8 mouse cellular contexts compared by ENCODE assay signal in the genomic region with DNA sequence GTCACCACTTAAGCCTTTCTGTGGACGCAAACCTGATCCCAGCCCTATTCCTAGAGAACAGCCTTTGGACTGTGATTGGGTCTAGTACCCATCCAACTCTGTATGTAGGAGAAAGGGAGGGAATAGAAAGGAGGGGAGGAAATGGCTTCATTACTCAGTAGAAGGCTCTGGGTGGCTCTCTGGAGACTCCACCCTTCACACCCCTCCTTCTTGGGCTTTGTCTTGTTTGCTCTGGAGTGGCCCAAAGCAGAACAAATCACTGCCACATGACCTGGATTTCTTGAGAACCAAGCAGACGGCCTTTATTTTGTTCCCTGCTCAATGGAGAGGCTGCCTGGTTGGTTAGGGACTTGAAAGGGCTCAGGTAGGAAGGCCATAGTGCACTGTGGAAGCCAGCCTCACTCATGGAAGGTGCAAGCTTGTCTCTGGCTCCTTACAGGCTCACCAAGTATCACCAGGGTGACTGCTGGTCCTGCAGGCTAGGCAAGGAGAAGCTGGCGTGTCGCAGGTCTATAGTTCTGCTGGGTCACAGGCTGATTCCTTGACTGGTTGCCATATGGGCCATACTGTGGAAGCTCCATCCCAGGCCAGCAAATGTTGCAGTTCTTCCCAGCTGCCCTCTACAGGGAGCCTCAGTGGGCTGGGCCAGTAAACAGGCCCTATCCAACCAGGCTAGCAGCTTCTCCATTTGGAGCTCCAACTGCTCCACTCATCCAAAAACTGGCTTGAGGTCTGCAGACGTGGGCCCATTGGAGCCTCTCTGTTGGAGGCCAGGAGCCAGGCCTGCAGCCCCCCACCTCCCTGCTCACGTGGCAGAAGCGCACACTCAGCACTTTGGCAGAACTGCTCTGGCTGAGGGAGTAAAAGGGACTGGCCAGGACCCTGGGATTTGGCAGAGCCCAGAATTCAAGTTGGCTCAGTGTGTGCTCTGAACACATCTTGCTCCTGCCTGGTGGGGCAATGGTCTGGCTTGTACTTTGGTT. TPM values are rescaled to one million over a fixed set of nuclear protein-coding genes. Genes with fewer than 3 reads are reported as not detected.
DNase-seq lines count a peak whose midpoint lies in the region; ATAC-seq and TF ChIP-seq lines count a peak whose summit lies in the region.
"Had no signal": no experiment of that assay in that cellular context is flagged by ENCODE, and none has a peak within 500 bp of the region (broad histone marks: within the 10 kb centered on the region; RNA-seq: fewer than 3 reads in every experiment).

No protein-coding gene starts in this region.

- no peak overlapping the region for H3ac ChIP-seq in myocyte (ENCODE audit: control insufficient read depth, insufficient read length)

- intact Hi-C loops in left cerebral cortex, postnatal 4 days (cut with DNase I) = no loop called here
- intact Hi-C loops in gastrocnemius, postnatal 14 days (cut with DNase I; ENCODE audit: low total_unique reads) = no loop called here

- no peaks in the 10 kb centered on the region for H3K79me2 ChIP-seq in myocyte (ENCODE audit: control insufficient read depth, insufficient read depth)

- no peaks in the 10 kb centered on the region for H3K27me3 ChIP-seq in myocyte (ENCODE audit: control insufficient read depth, insufficient read depth, insufficient read length)
- H3K27me3 ChIP-seq: limb, embryonic 12.5 days had no signal

- no peak for ATAC-seq in monocyte, adult 5-6 weeks (replicated peaks; ENCODE audit: insufficient number of reproducible peaks, low FRiP score, low TSS enrichment, poor library complexity, severe bottlenecking)

- no peak overlapping the region for H3K4me2 ChIP-seq in myocyte (ENCODE audit: low read depth)
- H3K4me2 ChIP-seq: limb, embryonic 12.5 days had no signal

- no peak for TF ChIP-seq POLR2A in myocyte (IDR thresholded peaks at IDR 0.05; ENCODE audit: insufficient read length, low read depth)

- peak; percentile 76 for DNase-seq in left cerebral cortex, postnatal 4 days
- DNase-seq in left cerebral cortex, adult 8-10 months (ENCODE audit: low spot score in 2 of 2) = no peak
- peak; percentile 59 to 65 for DNase-seq in cerebellum, adult 18-20 months
- DNase-seq in gastrocnemius, postnatal 14 days = peak; percentile 57
- DNase-seq in spleen, adult 18-20 months = no peak

- peaks cover 4% of the 10 kb centered on the region for H3K36me3 ChIP-seq in myocyte (ENCODE audit: control insufficient read depth, insufficient read depth)

- no peak overlapping the region for H3K4me3 ChIP-seq in myocyte
- H3K4me3 ChIP-seq: limb, embryonic 12.5 days had no signal

TF ChIP-seq in myocyte, 11 proteins besides CTCF, POLR2A, EP300 and RAD21:
- TF ChIP-seq TCF3 (IDR thresholded peaks at IDR 0.05; ENCODE audit: insufficient read length, low read depth) (no peak), POLR2AphosphoS2 (IDR thresholded peaks at IDR 0.05; ENCODE audit: insufficient read length, low read depth) (peak; percentile 69)

RNA-seq across cellular contexts. Expression of a gene that starts 22.7 kb away (rescaled TPM):
- 10 to 100 TPM; 10.9 to 11.9 TPM for total RNA-seq in left cerebral cortex, postnatal 4 days (2021)
- 1 to 10 TPM; 7.2 to 7.9 (median 7.5) TPM for total RNA-seq in left cerebral cortex, adult 8-10 months (2022)
- total RNA-seq in gastrocnemius, postnatal 14 days (2021) = 1 to 10 TPM; 1.5 to 1.8 TPM
- 5.1 TPM for polyA plus RNA-seq in myocyte (2012; fragmentation: generic; extraction: Trizol)
- 10.5 to 19.1 TPM (median 17.2 TPM) in 3 replicates for total RNA-seq in monocyte, adult 5-6 weeks (2017)

RNA-seq across cellular contexts. Expression of a gene that starts 26.6 kb away (rescaled TPM):
- total RNA-seq in left cerebral cortex, postnatal 4 days (2021) = 1 to 10 TPM; 1.9 to 3.3 TPM
- under 1 TPM; 0.14 to 0.51 (median 0.20) TPM for total RNA-seq in left cerebral cortex, adult 8-10 months (2022)
- total RNA-seq in gastrocnemius, postnatal 14 days (2021) = 10 to 100 TPM; 12.5 to 14.5 TPM
- polyA plus RNA-seq in myocyte (2012; fragmentation: generic; extraction: Trizol) = 0.64 TPM
- total RNA-seq in monocyte, adult 5-6 weeks (2017) = not detected in 3 replicates

RNA-seq across cellular contexts. Expression of a gene that starts 30.7 kb away (rescaled TPM):
- total RNA-seq in left cerebral cortex, postnatal 4 days (2021) = 10 to 100 TPM; 24.2 to 26.1 TPM
- total RNA-seq in left cerebral cortex, adult 8-10 months (2022) = 10 to 100 TPM; 36.4 to 40.2 (median 37.8) TPM
- total RNA-seq in gastrocnemius, postnatal 14 days (2021) = 10 to 100 TPM; 12.0 to 12.9 TPM
- 20.8 TPM for polyA plus RNA-seq in myocyte (2012; fragmentation: generic; extraction: Trizol)
- 54.4 to 70.1 TPM (median 59.2 TPM) in 3 replicates for total RNA-seq in monocyte, adult 5-6 weeks (2017)

Comparison
In these comparisons a context has a peak if more than half of its experiments do, and no peak if none do; other contexts are left out.
1. DNase-seq: peak in left cerebral cortex, postnatal 4 days (single experiment), cerebellum, adult 18-20 months (2 of 2) and gastrocnemius, postnatal 14 days (single experiment); none in left cerebral cortex, adult 8-10 months (0 of 2) and spleen, adult 18-20 months (0 of 2).